Mouse (Mus musculus): ENCODE data around the gene Tmed8. TPM values are rescaled to one million over a fixed set of nuclear protein-coding genes. Genes with fewer than 3 reads are reported as not detected.
A peak's percentile ranks its signal among the peaks of the same experiment; 100 is the strongest.

Gene Tmed8
- 2.0 and 2.5 TPM in 2 replicates for polyA plus RNA-seq (2015; fragmentation: Nextera tagmentation; extraction: Ambion mirVana)

- WGBS: under 1% methylated on average over 64 of the region's 70 CpGs
- Histone ChIP-seq H3K9me3 (ENCODE audit: low read length) (no peaks in the 10 kb centered on the region), H3K4me2 (replicated peaks; ENCODE audit: low read depth, low read length) (peak within 1 kb of the TSS; percentile 77), H3K27ac (ENCODE audit: low read length) (peak within 1 kb of the TSS; percentile 61; the same call in 1 of the 2 replicates), H3K27me3 (ENCODE audit: insufficient read depth, low read length) (no peaks in the 10 kb centered on the region), H3K9ac (replicated peaks; ENCODE audit: low read length) (peak within 1 kb of the TSS; percentile 89), H3K4me3 (ENCODE audit: low read length) (peak within 1 kb of the TSS; percentile 81), H3K36me3 (ENCODE audit: insufficient read depth, low read length) (no peaks in the 10 kb centered on the region), H3K4me1 (ENCODE audit: insufficient read depth, low read length) (peaks cover 7% of the 10 kb centered on the region)
- peak; percentile 97 for ATAC-seq (ENCODE audit: low FRiP score, low TSS enrichment)
Measured at GRCm38 (mm10) chr12:87199973-87200586, at the start of gene Tmed8. Gene Tmed8, minus strand, starts transcription at chr12:87200454.

GRCm38 (mm10) chr12:87238632-87239031 lies 38.4 kb upstream of the Tmed8 start, which contains the start of gene Noxred1:
Gene Noxred1, minus strand, starts transcription at chr12:87238732.
- Histone ChIP-seq H3K4me2 (replicated peaks; ENCODE audit: low read depth, low read length) (no peak within 1 kb of the TSS), H3K4me1 (ENCODE audit: insufficient read depth, low read length) (no peaks in the 10 kb centered on the region), H3K27me3 (ENCODE audit: insufficient read depth, low read length) (no peaks in the 10 kb centered on the region), H3K4me3 (ENCODE audit: low read length) (no peak within 1 kb of the TSS), H3K27ac (ENCODE audit: low read length) (no peak within 1 kb of the TSS), H3K9me3 (ENCODE audit: low read length) (no peaks in the 10 kb centered on the region), H3K9ac (replicated peaks; ENCODE audit: low read length) (no peak within 1 kb of the TSS), H3K36me3 (ENCODE audit: insufficient read depth, low read length) (peaks cover 45% of the 10 kb centered on the region)
- no peak for ATAC-seq (ENCODE audit: low FRiP score, low TSS enrichment)
- WGBS: 96% methylated on average over 1 of the region's 1 CpGs

- 85% methylated on average over 5 of the region's 5 CpGs for WGBS
Measured at GRCm38 (mm10) chr12:87236882-87237483, 36.7 kb upstream of the Tmed8 start.

GRCm38 (mm10) chr12:87230379-87230895 lies 30.2 kb upstream of the Tmed8 start:
- Histone ChIP-seq H3K36me3 (ENCODE audit: insufficient read depth, low read length) (no peaks in the 10 kb centered on the region), H3K27ac (ENCODE audit: low read length) (no peak overlapping the region), H3K4me1 (ENCODE audit: insufficient read depth, low read length) (no peaks in the 10 kb centered on the region), H3K27me3 (ENCODE audit: insufficient read depth, low read length) (no peaks in the 10 kb centered on the region), H3K4me3 (ENCODE audit: low read length) (no peak overlapping the region), H3K4me2 (replicated peaks; ENCODE audit: low read depth, low read length) (no peak overlapping the region), H3K9ac (replicated peaks; ENCODE audit: low read length) (no peak overlapping the region), H3K9me3 (ENCODE audit: low read length) (no peaks in the 10 kb centered on the region)
- no peak for ATAC-seq (ENCODE audit: low FRiP score, low TSS enrichment)

More at GRCm38 (mm10) chr12:87236882-87237483, 36.7 kb upstream of the Tmed8 start:
- no peak overlapping the region for H3K27ac ChIP-seq (ENCODE audit: low read length)
- no peaks in the 10 kb centered on the region for H3K9me3 ChIP-seq (ENCODE audit: low read length)
- no peak overlapping the region for H3K4me2 ChIP-seq (replicated peaks; ENCODE audit: low read depth, low read length)
- no peak overlapping the region for H3K4me3 ChIP-seq (ENCODE audit: low read length)
- no peak for ATAC-seq (ENCODE audit: low FRiP score, low TSS enrichment)
- H3K36me3 ChIP-seq (ENCODE audit: insufficient read depth, low read length): peaks cover 37% of the 10 kb centered on the region
- no peaks in the 10 kb centered on the region for H3K4me1 ChIP-seq (ENCODE audit: insufficient read depth, low read length)
- no peaks in the 10 kb centered on the region for H3K27me3 ChIP-seq (ENCODE audit: insufficient read depth, low read length)
- no peak overlapping the region for H3K9ac ChIP-seq (replicated peaks; ENCODE audit: low read length)

GRCm38 (mm10) chr12:87229633-87230032 lies 29.4 kb upstream of the Tmed8 start:
- WGBS: 82% methylated on average over 2 of the region's 2 CpGs
- H3K4me1 ChIP-seq (ENCODE audit: insufficient read depth, low read length): no peaks in the 10 kb centered on the region

GRCm38 (mm10) chr12:87226801-87227200 lies 26.5 kb upstream of the Tmed8 start:
- no peaks in the 10 kb centered on the region for H3K27me3 ChIP-seq (ENCODE audit: insufficient read depth, low read length)
- H3K27ac ChIP-seq (ENCODE audit: low read length): no peak overlapping the region
- H3K9ac ChIP-seq (replicated peaks; ENCODE audit: low read length): no peak overlapping the region
- H3K36me3 ChIP-seq (ENCODE audit: insufficient read depth, low read length): no peaks in the 10 kb centered on the region
- H3K4me2 ChIP-seq (replicated peaks; ENCODE audit: low read depth, low read length): no peak overlapping the region
- no peak overlapping the region for H3K4me3 ChIP-seq (ENCODE audit: low read length)
- 78% methylated on average over 7 of the region's 7 CpGs for WGBS
- no peaks in the 10 kb centered on the region for H3K4me1 ChIP-seq (ENCODE audit: insufficient read depth, low read length)
- no peak for ATAC-seq (ENCODE audit: low FRiP score, low TSS enrichment)
- no peaks in the 10 kb centered on the region for H3K9me3 ChIP-seq (ENCODE audit: low read length)

More at GRCm38 (mm10) chr12:87229633-87230032, 29.4 kb upstream of the Tmed8 start:
- Histone ChIP-seq H3K4me2 (replicated peaks; ENCODE audit: low read depth, low read length) (no peak overlapping the region), H3K4me3 (ENCODE audit: low read length) (no peak overlapping the region), H3K9ac (replicated peaks; ENCODE audit: low read length) (no peak overlapping the region), H3K36me3 (ENCODE audit: insufficient read depth, low read length) (no peaks in the 10 kb centered on the region), H3K9me3 (ENCODE audit: low read length) (no peaks in the 10 kb centered on the region), H3K27ac (ENCODE audit: low read length) (no peak overlapping the region), H3K27me3 (ENCODE audit: insufficient read depth, low read length) (no peaks in the 10 kb centered on the region)
- no peak for ATAC-seq (ENCODE audit: low FRiP score, low TSS enrichment)

GRCm38 (mm10) chr12:87224950-87225349 lies 24.7 kb upstream of the Tmed8 start:
- WGBS: 81% methylated on average over 10 of the region's 10 CpGs
- H3K4me2 ChIP-seq (replicated peaks; ENCODE audit: low read depth, low read length): no peak overlapping the region

GRCm38 (mm10) chr12:87219362-87219761 lies 19.1 kb upstream of the Tmed8 start:
- ATAC-seq (ENCODE audit: low FRiP score, low TSS enrichment): no peak

More at GRCm38 (mm10) chr12:87224950-87225349, 24.7 kb upstream of the Tmed8 start:
- Histone ChIP-seq H3K4me1 (ENCODE audit: insufficient read depth, low read length) (no peaks in the 10 kb centered on the region), H3K27ac (ENCODE audit: low read length) (no peak overlapping the region), H3K27me3 (ENCODE audit: insufficient read depth, low read length) (no peaks in the 10 kb centered on the region), H3K36me3 (ENCODE audit: insufficient read depth, low read length) (no peaks in the 10 kb centered on the region), H3K9me3 (ENCODE audit: low read length) (no peaks in the 10 kb centered on the region), H3K4me3 (ENCODE audit: low read length) (no peak overlapping the region), H3K9ac (replicated peaks; ENCODE audit: low read length) (no peak overlapping the region)
- no peak for ATAC-seq (ENCODE audit: low FRiP score, low TSS enrichment)

GRCm38 (mm10) chr12:87217596-87217995 lies 17.3 kb upstream of the Tmed8 start:
- Histone ChIP-seq H3K27me3 (ENCODE audit: insufficient read depth, low read length) (no peaks in the 10 kb centered on the region), H3K36me3 (ENCODE audit: insufficient read depth, low read length) (no peaks in the 10 kb centered on the region), H3K4me3 (ENCODE audit: low read length) (no peak overlapping the region), H3K9me3 (ENCODE audit: low read length) (no peaks in the 10 kb centered on the region), H3K27ac (ENCODE audit: low read length) (no peak overlapping the region), H3K9ac (replicated peaks; ENCODE audit: low read length) (no peak overlapping the region), H3K4me2 (replicated peaks; ENCODE audit: low read depth, low read length) (no peak overlapping the region), H3K4me1 (ENCODE audit: insufficient read depth, low read length) (no peaks in the 10 kb centered on the region)
- ATAC-seq (ENCODE audit: low FRiP score, low TSS enrichment): no peak

More at GRCm38 (mm10) chr12:87219362-87219761, 19.1 kb upstream of the Tmed8 start:
- Histone ChIP-seq H3K4me1 (ENCODE audit: insufficient read depth, low read length) (no peaks in the 10 kb centered on the region), H3K27ac (ENCODE audit: low read length) (no peak overlapping the region), H3K4me2 (replicated peaks; ENCODE audit: low read depth, low read length) (no peak overlapping the region), H3K4me3 (ENCODE audit: low read length) (no peak overlapping the region), H3K27me3 (ENCODE audit: insufficient read depth, low read length) (no peaks in the 10 kb centered on the region), H3K9me3 (ENCODE audit: low read length) (no peaks in the 10 kb centered on the region), H3K9ac (replicated peaks; ENCODE audit: low read length) (no peak overlapping the region), H3K36me3 (ENCODE audit: insufficient read depth, low read length) (no peaks in the 10 kb centered on the region)
- WGBS: 45% methylated on average over 7 of the region's 7 CpGs

- H3K4me2 ChIP-seq (replicated peaks; ENCODE audit: low read depth, low read length): no peak overlapping the region
- no peak overlapping the region for H3K27ac ChIP-seq (ENCODE audit: low read length)
- WGBS: 68% methylated on average over 2 of the region's 2 CpGs
- no peaks in the 10 kb centered on the region for H3K36me3 ChIP-seq (ENCODE audit: insufficient read depth, low read length)
- no peaks in the 10 kb centered on the region for H3K9me3 ChIP-seq (ENCODE audit: low read length)
- no peaks in the 10 kb centered on the region for H3K27me3 ChIP-seq (ENCODE audit: insufficient read depth, low read length)
- ATAC-seq (ENCODE audit: low FRiP score, low TSS enrichment): no peak
- H3K4me3 ChIP-seq (ENCODE audit: low read length): no peak overlapping the region
- no peaks in the 10 kb centered on the region for H3K4me1 ChIP-seq (ENCODE audit: insufficient read depth, low read length)
- H3K9ac ChIP-seq (replicated peaks; ENCODE audit: low read length): no peak overlapping the region
Measured at GRCm38 (mm10) chr12:87216053-87216452, 15.8 kb upstream of the Tmed8 start.

Data from kidney, embryonic 16.5 days (tissue).